Mouse (Mus musculus) left cerebral cortex, postnatal 14 days (tissue): Measurements from ENCODE around the gene Nrp1. TPM values are rescaled to one million over a fixed set of nuclear protein-coding genes. Genes with fewer than 3 reads are reported as not detected.

Experiments used
- DNase-seq, 2 experiments: peaks; one replicate each; pipeline ENCODE4 v3.0.0; 2021 to 2022; ENCODE audit warnings: low spot score in 2 of 2, mixed read lengths in 1 of 2
- intact Hi-C: fragments of 180-260 bp; cut with DNase I; formaldehyde crosslinking; loops from one replicate; pipeline ENCODE4 v1.15.1; 2025
- total RNA-seq, 2 experiments: library from RNA; stranded (reverse); gene quantifications; 2 replicates each; pipeline ENCODE4 v1.2.3; 2021

The Nrp1 gene
- total RNA-seq, 2 experiments from 2014 or later, result 28.1 to 39.9 TPM

GRCm38 (mm10) chr8:128400286-128400685 is 41.9 kb downstream of the Nrp1 start:
- DNase-seq, result no peak
- intact Hi-C loops, result no loop called here

GRCm38 (mm10) chr8:128404876-128405275 is 46.5 kb downstream of the Nrp1 start:
- peak in 1 of 2 experiments; percentile 7 for DNase-seq
- intact Hi-C loops, result no loop called here

GRCm38 (mm10) chr8:128413381-128413780 is 55.0 kb downstream of the Nrp1 start:
- intact Hi-C loops, result no loop called here
- DNase-seq, result no peak

GRCm38 (mm10) chr8:128415730-128416684 is 57.6 kb downstream of the Nrp1 start:
- peak; percentile 74 to 93 for DNase-seq
- intact Hi-C loops, result no loop called here

GRCm38 (mm10) chr8:128416896-128417295 is 58.5 kb downstream of the Nrp1 start:
- no peak for DNase-seq
- intact Hi-C loops, result no loop called here

GRCm38 (mm10) chr8:128417956-128418796 is 59.8 kb downstream of the Nrp1 start:
- DNase-seq, result no peak
- intact Hi-C loops, result no loop called here

- no peak for DNase-seq
Observed at GRCm38 (mm10) chr8:128419984-128420383, 61.6 kb downstream of the Nrp1 start.

GRCm38 (mm10) chr8:128420402-128420801 is 62.0 kb downstream of the Nrp1 start:
- no peak for DNase-seq
- intact Hi-C loops, result no loop called here

More at GRCm38 (mm10) chr8:128419984-128420383, 61.6 kb downstream of the Nrp1 start:
- intact Hi-C loops, result no loop called here

GRCm38 (mm10) chr8:128423813-128424212 is 65.4 kb downstream of the Nrp1 start:
- no peak for DNase-seq
- intact Hi-C loops, result no loop called here

GRCm38 (mm10) chr8:128424626-128425333 is 66.4 kb downstream of the Nrp1 start:
- intact Hi-C loops, result no loop called here
- DNase-seq, result no peak

GRCm38 (mm10) chr8:128427071-128427470 is 68.7 kb downstream of the Nrp1 start:
- no peak for DNase-seq

GRCm38 (mm10) chr8:128428971-128429370 is 70.6 kb downstream of the Nrp1 start:
- DNase-seq, result no peak
- intact Hi-C loops, result no loop called here

More at GRCm38 (mm10) chr8:128427071-128427470, 68.7 kb downstream of the Nrp1 start:
- intact Hi-C loops, result no loop called here

GRCm38 (mm10) chr8:128431082-128431481 is 72.7 kb downstream of the Nrp1 start:
- DNase-seq, result no peak
- intact Hi-C loops, result no loop called here

- intact Hi-C loops, result no loop called here
- no peak for DNase-seq
Observed at GRCm38 (mm10) chr8:128435749-128436148, 77.3 kb downstream of the Nrp1 start.

- intact Hi-C loops, result no loop called here
- DNase-seq, result peak; percentile 8 to 47
Observed at GRCm38 (mm10) chr8:128437156-128437825, 78.9 kb downstream of the Nrp1 start.

GRCm38 (mm10) chr8:128441407-128441806 is 83.0 kb downstream of the Nrp1 start:
- intact Hi-C loops, result no loop called here
- DNase-seq, result no peak

GRCm38 (mm10) chr8:128445596-128445995 is 87.2 kb downstream of the Nrp1 start:
- DNase-seq, result no peak
- intact Hi-C loops, result no loop called here

- no peak for DNase-seq
- intact Hi-C loops, result no loop called here
Observed at GRCm38 (mm10) chr8:128446636-128447035, 88.2 kb downstream of the Nrp1 start.

- intact Hi-C loops, result no loop called here
Observed at GRCm38 (mm10) chr8:128447320-128447719, 88.9 kb downstream of the Nrp1 start.

More at GRCm38 (mm10) chr8:128447320-128447719, 88.9 kb downstream of the Nrp1 start:
- DNase-seq, result no peak
